Mouse (Mus musculus) left cerebral cortex, postnatal 14 days (tissue): ENCODE results near the gene Prdm16. TPM values are rescaled to one million over a fixed set of nuclear protein-coding genes. Genes with fewer than 3 reads are reported as not detected.

Experiments
- DNase-seq, 2 experiments: peaks; one replicate each; pipeline ENCODE4 v3.0.0; 2021 to 2022; ENCODE audit warnings: low spot score in 2 of 2, mixed read lengths in 1 of 2
- intact Hi-C: fragments of 180-260 bp; cut with DNase I; formaldehyde crosslinking; loops from one replicate; pipeline ENCODE4 v1.15.1; 2025
- total RNA-seq, 2 experiments: library from RNA; stranded (reverse); gene quantifications; 2 replicates each; pipeline ENCODE4 v1.2.3; 2021

The Prdm16 gene
- total RNA-seq, 2 experiments from 2014 or later = 6.8 TPM

DNA sequence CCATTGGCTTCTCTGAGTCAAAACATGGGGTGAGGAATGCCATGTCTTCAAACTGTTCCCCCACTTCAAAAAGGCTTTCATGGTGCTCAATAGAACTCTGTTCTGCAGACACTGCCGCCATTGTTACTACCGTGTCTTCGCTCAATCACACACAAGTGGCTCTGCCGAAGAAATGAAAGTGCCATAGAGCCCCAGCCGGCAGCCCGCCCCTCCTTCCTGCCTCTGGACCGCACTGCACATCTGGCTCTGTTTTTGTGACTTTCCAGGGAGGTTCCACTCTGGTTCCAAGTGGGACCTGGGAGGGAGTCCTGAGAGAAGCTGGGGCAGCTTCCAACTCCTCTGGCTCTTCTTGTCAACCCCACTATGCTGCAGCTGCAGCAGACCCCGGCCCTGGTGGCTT, 251.5 kb downstream of the Prdm16 start:
- peak in 1 of 2 experiments; percentile 22 for DNase-seq
- intact Hi-C loops = loop anchor here (5.0 kb wide), 1 partner anchor 58 kb away; no protein-coding TSS in a partner anchor

- intact Hi-C loops = no loop called here
These were observed 257.8 kb downstream of the Prdm16 start for GRCm38 (mm10) chr4:154378876-154379275.

GRCm38 (mm10) chr4:154375939-154376625, 260.6 kb downstream of the Prdm16 start:
- intact Hi-C loops = no loop called here

More at GRCm38 (mm10) chr4:154378876-154379275, 257.8 kb downstream of the Prdm16 start:
- no peak for DNase-seq

DNA sequence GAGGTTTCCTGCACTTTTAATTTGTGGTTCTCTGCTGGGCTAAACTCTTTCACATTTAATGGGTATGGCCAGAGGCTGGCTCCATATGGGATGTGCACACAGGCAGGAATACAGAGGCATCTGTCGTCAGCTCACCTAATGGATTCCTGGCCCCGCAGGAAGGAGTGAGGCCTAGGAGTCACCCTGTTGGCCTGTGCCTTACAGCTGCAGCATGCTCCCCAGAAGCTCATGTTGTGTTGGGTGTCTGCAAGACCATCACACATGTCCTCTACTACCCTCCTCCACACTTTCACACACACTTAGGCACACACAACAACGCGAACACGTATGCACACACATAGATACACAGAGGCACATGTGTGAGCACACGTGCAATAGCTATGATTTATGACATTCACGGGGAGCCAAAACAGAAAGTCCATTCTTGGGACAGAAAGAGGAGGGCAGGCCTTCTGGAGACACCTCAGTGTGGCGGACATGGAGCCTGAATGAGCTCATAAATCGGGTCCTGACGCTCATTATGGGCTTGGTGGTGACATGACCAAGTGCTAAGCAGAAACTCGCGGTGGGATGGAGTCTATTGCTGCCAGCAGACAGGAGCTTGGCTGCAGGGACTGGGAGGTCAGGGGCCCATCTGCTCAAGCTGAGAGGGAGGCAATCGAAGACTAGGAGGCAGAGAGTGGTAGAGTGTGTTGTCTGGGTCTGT, 265.0 kb downstream of the Prdm16 start:
- no peak for DNase-seq
- intact Hi-C loops = no loop called here

More at GRCm38 (mm10) chr4:154375939-154376625, 260.6 kb downstream of the Prdm16 start:
- DNase-seq = no peak

DNA sequence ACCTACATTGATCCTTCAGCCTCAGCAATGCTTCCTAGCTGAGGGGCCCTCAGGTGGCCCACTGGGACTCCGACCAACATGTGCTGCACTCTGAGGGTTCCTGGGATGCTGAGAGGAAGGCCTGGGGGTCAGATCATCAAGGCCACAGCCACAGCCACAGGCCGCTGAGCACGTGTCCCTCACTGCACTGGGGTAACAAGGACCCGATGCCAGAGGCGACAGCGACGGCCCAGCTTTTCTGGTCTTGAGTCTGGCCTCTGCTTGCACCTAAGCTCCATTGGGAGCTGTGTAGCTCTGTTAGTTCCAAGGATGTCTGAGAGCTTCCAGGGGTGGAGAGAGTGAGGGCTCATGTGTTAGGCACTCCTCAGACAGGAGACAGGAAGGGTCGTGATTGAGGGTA, 265.8 kb downstream of the Prdm16 start:
- no peak for DNase-seq
- intact Hi-C loops = no loop called here

GRCm38 (mm10) chr4:154369089-154369488, 267.6 kb downstream of the Prdm16 start:
- DNase-seq = no peak

GRCm38 (mm10) chr4:154366836-154367235, 269.8 kb downstream of the Prdm16 start:
- DNase-seq = no peak
- intact Hi-C loops = no loop called here

More at GRCm38 (mm10) chr4:154369089-154369488, 267.6 kb downstream of the Prdm16 start:
- intact Hi-C loops = no loop called here

GRCm38 (mm10) chr4:154364752-154365151, 271.9 kb downstream of the Prdm16 start:
- intact Hi-C loops = no loop called here
- DNase-seq = peak; percentile 39 to 58

- DNase-seq = no peak
- intact Hi-C loops = no loop called here
These were observed 275.8 kb downstream of the Prdm16 start for GRCm38 (mm10) chr4:154360850-154361249.

GRCm38 (mm10) chr4:154360441-154360840, 276.2 kb downstream of the Prdm16 start:
- intact Hi-C loops = no loop called here
- no peak for DNase-seq

DNA sequence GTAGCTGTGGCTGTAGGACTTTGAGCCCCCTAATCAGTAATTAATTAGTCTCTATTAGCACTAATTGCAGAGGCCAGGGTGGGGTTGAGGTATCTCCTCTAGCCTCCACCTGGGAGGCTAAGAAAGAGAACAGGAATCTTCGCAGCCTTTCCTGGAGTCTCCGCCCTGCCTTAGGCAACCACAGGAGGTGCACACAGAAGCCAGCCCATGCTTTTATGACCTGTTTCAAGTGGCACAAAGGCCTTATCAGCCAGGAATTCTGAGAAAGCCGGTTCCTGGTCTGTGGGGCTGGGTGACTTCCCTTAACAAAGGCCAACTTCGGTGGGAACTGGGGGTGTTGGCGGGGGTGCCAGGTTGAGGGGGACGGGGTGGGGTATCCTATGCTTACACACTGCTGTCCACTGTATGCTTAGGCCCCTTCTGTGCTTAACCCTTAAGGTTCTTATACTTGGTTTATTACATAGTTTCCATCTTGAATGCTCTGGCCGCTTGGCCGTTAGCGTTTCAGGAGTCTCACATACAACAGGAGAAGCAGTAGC, 276.8 kb downstream of the Prdm16 start:
- intact Hi-C loops = no loop called here
- DNase-seq = no peak

DNA sequence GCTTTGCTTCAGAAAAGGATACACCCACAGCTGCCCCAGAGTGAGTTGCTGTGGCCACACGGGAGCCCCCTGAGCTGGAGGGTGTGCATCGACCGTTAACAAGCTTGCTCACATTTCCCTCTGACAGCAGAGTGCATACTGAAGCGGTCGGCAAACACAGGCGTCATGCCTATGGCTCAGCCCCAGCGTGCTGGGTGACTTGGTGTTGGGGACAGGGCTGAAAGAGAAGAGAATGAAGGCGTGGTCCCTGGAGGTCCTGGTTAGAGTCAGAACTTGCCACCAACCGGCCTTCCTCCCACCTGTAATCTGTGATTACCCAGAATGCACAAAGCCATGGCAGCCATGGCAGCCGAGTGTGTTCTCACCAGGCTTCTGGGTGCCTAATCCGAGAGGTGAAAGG, 277.9 kb downstream of the Prdm16 start:
- intact Hi-C loops = no loop called here
- no peak for DNase-seq

GRCm38 (mm10) chr4:154358370-154358769, 278.3 kb downstream of the Prdm16 start:
- intact Hi-C loops = no loop called here
- DNase-seq = no peak

- DNase-seq = no peak
- intact Hi-C loops = no loop called here
These were observed 281.3 kb downstream of the Prdm16 start for GRCm38 (mm10) chr4:154355408-154355807.

GRCm38 (mm10) chr4:154352246-154352645, 284.4 kb downstream of the Prdm16 start:
- intact Hi-C loops = no loop called here
- DNase-seq = no peak

DNA sequence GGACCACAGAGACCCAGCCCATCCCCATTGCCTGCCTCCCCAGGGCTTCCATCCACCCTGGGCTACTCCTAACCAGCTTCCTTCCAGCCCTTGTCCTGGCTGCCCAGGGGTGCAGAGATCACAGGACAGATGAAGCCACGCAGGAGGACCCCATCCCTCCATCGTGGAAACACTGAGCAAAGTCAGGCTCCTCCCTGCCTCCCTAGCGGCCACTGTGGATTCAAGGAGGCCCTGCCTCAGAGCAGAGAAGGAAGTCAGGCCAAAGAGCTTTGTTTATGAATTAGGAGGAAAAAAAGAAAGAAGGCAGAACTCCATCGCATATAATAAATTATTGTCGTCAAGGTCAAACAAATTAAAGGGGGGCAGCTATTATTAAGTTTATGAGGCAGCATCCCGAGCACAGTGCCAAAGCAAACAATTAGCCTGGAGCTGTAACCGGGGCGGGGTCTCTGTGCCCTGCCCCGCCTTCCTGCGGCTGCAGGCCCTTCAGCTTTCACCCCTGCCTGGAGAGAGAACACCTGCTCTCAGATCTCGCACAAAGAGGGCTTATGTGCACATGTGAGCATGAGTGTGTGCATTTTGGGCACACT, 288.4 kb downstream of the Prdm16 start:
- intact Hi-C loops = no loop called here

GRCm38 (mm10) chr4:154346731-154347522, 289.7 kb downstream of the Prdm16 start:
- DNase-seq = no peak
- intact Hi-C loops = no loop called here

More for the DNA sequence above, 288.4 kb downstream of the Prdm16 start:
- no peak for DNase-seq

DNA sequence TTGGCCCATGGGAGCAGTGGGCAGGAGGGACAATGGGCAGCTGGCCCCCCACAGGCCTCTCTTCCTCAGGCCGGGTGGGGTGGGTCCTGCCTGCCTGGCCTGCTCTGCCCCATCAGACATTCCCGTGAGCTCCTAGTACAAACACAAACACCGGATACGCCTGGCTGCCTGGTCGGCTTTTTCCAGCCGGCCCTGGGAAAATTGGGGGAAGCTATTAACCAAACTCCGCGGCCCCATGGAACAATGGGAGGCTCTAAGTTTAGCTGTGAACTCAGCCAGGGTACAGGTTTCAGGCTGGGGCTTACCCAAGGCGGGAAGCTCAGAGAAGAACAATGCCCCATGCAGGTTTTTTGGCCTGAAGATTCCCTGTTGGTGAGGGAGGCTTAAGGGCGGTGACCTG, 300.0 kb downstream of the Prdm16 start:
- intact Hi-C loops = loop anchor here (10.0 kb wide), 1 partner anchor 298 kb away; the partner anchor contains the start of gene Prdm16
- no peak for DNase-seq

GRCm38 (mm10) chr4:154335761-154336160, 300.9 kb downstream of the Prdm16 start, which contains the start of gene B230104I21Rik:
TSS of gene B230104I21Rik (plus strand) at chr4:154336127.
- DNase-seq = peak; percentile 54 to 85

More at GRCm38 (mm10) chr4:154335761-154336160, 300.9 kb downstream of the Prdm16 start, which contains the start of gene B230104I21Rik:
- intact Hi-C loops = loop anchor here (10.0 kb wide), 1 partner anchor 299 kb away; the partner anchor contains the start of gene Prdm16
